Mouse (Mus musculus) layer of hippocampus, adult 9-10 months (tissue): ENCODE data around the gene Borcs5.

ENCODE experiments used
- DNase-seq: peaks from one replicate; pipeline ENCODE4 v3.0.0; 2022; ENCODE audit warnings: low spot score

The Borcs5 gene

DNA sequence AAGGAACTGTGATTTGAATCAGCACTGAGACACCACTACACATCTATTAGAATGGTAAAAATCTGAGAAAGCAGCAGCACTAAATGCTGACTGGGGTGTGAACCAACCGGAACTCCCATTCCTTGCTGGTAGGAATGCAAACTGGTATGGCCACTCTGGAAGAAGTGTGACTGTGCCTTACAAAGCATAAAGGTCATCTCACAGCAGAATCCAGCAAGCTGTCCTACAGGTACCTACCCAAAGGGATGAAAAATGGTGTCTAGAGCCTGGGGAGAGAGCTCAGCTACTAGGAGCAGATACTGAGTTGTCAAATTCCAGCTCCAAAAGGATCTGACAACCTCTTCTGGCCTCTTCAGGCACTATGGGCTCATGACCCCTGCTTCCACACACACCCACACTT is 12.7 kb upstream of the Borcs5 start:
- no peak for DNase-seq

DNA sequence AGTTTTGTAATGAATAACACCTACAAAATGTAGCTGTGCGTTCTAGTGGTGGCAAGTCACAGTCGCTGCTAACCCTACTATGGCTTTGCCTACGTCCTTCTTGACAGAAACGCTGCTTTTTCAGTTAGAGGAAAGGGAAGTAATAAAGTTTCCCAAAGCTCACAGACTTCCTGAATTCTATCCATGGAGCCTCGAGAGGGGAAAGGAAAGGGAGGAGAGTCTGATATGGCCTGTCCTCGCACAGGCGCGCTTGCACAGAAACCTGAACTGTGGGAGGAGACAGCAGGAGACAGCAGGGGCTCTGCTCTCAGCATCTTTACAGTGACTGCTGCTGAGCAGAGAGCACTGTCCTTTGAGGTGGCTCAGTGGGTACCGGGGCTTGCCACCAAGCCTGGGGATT is 8.9 kb upstream of the Borcs5 start:
- DNase-seq: no peak

DNA sequence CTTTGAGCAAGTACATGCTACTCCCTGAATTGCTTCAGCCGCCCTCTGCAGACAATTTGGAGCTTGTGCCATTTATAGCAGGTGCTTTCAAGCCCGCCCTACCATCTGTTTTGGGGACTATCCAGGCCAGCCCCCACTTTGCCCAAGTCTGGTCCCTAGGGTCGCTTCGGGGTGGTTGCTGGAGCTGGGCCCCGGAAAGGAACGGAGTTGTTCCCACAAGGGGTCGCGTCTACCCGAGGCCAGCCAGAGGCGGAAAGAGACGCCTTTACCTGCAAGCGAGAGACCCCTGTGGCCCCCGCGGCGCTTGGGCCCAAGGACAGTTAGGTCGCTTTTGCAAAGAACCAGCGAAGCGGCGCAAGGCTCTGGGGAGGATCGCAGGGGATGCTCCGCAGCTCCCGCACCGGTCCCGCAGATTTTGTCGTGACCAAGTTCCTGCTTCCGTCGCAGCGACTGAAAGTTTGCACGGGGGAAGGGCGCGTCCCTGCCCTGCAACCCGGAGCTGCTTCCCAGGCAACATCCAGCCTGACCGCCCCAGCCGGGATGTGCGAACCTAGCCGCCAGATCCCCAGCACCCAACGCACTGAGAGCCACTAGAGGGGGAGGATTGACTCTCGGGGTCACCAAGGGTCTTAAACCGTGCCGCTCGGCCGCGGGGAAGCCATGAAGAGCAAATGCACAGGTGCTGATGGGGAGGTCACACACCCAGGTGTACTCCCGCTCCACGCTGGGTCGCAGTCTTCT is 7.2 kb upstream of the Borcs5 start, which contains the start of gene Mansc1:
Gene Mansc1, minus strand, starts transcription at position 542 of the 741 bp plus-strand sequence.
- no peak for DNase-seq

DNA sequence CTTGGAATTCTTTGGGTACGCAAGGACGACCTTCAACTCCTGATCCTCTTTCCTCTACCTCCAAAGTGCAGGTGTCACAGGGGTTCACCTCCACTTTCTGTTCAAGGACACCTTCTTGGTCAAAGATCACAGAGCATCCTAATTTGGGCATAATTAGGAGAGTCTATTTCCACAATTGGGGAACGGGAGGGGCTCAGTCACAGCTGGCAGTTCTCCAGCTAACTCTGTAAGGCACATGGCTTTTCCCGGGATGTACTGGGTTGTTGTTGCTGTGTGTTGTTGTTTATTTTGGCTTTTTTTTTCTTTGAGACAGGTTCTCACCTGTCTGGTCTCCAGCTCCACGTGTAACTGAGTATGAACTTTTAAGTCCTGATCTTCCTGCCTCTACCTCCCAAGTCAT is 6.6 kb upstream of the Borcs5 start:
- no peak for DNase-seq

- DNase-seq: no peak
These were observed 5.8 kb upstream of the Borcs5 start for GRCm38 (mm10) chr6:134633553-134633952.

- no peak for DNase-seq
These were observed 2.8 kb upstream of the Borcs5 start for GRCm38 (mm10) chr6:134636476-134636875.

- no peak for DNase-seq
These were observed 590 bp downstream of the Borcs5 start for GRCm38 (mm10) chr6:134639900-134640299.

GRCm38 (mm10) chr6:134640485-134641475 is 1.5 kb downstream of the Borcs5 start:
- DNase-seq: peak; percentile 77

GRCm38 (mm10) chr6:134641738-134642446 is 2.6 kb downstream of the Borcs5 start:
- no peak for DNase-seq

- DNase-seq: no peak
These were observed 4.0 kb downstream of the Borcs5 start for GRCm38 (mm10) chr6:134643296-134643695.

DNA sequence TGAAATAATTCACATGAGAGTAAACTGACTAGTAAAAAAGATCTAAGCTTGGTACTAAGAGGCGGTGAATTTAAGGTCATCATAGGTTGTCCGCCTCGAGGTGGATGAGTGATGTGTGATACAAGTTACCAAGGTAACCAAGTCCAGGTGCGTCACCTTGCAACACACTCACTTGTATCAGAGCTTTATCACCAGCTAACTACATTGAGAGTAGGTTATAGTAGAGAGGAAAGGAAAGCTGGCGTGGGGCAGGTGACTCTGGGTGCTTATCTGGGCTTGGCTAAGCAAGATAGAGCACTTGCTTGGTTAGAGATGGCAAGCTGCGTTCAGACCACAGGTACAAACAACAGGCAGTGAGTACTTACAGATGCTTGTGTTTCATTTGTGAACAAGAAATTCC is 7.5 kb downstream of the Borcs5 start:
- DNase-seq: no peak

- DNase-seq: no peak
These were observed 8.3 kb downstream of the Borcs5 start for GRCm38 (mm10) chr6:134647621-134648020.

GRCm38 (mm10) chr6:134648356-134648755 is 9.0 kb downstream of the Borcs5 start:
- DNase-seq: no peak

DNA sequence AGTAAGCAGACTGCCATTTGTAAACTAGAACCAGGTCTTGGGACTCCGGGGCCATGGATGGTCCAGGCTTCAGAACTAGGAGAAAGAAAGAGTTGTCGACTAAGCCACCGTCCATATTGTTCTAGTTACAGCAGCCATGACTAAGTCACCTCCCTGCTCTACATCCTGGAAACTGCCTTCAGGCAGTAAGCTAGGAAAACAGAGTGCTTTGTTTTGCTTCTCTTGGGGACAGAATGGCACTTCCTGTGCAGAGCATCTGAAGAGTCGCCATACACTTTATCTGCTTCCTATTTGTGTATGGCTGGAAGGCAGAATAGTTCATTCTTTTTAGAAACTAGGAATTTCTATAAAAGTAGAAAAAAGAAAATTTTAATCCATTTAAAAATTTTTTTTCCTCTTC is 17.2 kb downstream of the Borcs5 start:
- DNase-seq: no peak

GRCm38 (mm10) chr6:134659108-134659958 is 20.0 kb downstream of the Borcs5 start:
- no peak for DNase-seq

- no peak for DNase-seq
These were observed 21.6 kb downstream of the Borcs5 start for GRCm38 (mm10) chr6:134660714-134661406.

- no peak for DNase-seq
These were observed 25.3 kb downstream of the Borcs5 start for GRCm38 (mm10) chr6:134664573-134664972.

DNA sequence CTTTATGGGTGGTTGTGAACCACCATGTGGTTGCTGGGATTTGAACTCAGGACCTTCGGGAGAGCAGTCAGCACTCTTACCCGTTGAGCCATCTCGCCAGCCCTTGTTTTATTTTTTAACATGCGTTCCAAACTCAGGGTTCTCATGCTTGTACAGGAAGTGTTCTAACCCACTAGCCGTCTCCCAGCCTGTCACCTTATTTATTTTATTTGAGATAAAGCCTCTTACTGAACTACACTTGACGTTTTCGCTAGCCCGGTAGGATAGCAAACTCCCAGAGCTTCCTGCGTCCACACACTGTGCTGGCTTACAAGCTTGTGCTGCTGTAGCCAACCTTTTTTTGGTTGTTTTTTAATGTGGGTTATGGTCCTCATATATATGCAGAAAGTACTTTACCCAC is 26.5 kb downstream of the Borcs5 start:
- no peak for DNase-seq

GRCm38 (mm10) chr6:134668519-134668918 is 29.2 kb downstream of the Borcs5 start:
- DNase-seq: no peak

DNA sequence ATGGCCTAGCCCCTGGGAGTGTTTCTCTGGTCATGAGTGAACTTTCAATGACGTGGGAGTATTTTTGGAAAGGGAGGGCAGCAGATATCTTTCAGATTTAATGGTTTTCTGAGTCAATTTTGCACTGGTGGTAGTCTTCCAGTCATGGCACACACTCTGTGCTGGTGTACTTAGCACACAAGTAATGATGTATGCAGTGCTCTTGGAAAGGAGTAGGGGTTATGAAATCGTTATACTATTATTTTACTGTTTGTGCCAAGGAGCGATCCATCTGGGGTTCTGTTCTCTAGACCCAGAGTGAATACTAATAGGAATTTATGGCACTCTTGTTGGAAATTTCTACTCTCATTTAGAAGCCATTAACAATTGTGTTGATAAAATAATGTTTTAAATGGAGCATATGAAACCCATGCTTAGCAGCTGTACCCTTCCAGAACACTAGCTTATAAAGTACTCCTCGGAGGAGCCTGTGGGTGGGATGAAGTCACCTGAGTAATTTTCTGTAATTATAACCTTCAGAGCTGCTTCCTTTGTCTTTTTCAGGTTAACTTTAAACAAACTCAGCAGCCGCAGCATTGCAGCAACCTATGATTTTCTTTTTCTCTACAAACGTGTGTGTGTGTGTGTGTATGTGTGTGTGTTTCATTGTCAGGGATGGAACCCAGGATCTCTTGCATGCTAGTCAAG is 30.0 kb downstream of the Borcs5 start:
- DNase-seq: no peak
